16 mouse cellular contexts compared by ENCODE assay signal in genomic region chr5:77157777-77158540, GRCm38 (mm10). TPM values are rescaled to one million over a fixed set of nuclear protein-coding genes. Genes with fewer than 3 reads are reported as not detected.
DNase-seq lines count a peak whose midpoint lies in the region; ATAC-seq lines count a peak whose summit lies in the region.
"Had no signal": no experiment of that assay in that cellular context is flagged by ENCODE, and none has a peak within 500 bp of the region (broad histone marks: within the 10 kb centered on the region; RNA-seq: fewer than 3 reads in every experiment).

No protein-coding gene starts in this region.

- intact Hi-C loops in heart, postnatal 25 days (cut with DNase I), result loop anchor here (5.0 kb wide), 1 partner anchor 36 kb away; no protein-coding TSS in a partner anchor

- H3K27ac ChIP-seq in neural tube, embryonic 15.5 days (replicated peaks), result 0 out of 2 replicates have a peak overlapping the region, but pooled peaks have one; percentile 6
- H3K27ac ChIP-seq in embryonic facial prominence, embryonic 14.5 days (replicated peaks; ENCODE audit: low read depth, low read length), result no peak overlapping the region; the same call in 1 of the 2 replicates
- H3K27ac ChIP-seq in liver, embryonic 11.5 days (ENCODE audit: low read depth, low read length), result no peak overlapping the region
- H3K27ac ChIP-seq: liver, embryonic 13.5 days had no signal

- DNase-seq in heart, adult 8-10 months (ENCODE audit: low spot score), result peak; percentile 68
- DNase-seq in heart, postnatal 25 days (ENCODE audit: low spot score), result no peak
- DNase-seq in neural tube, embryonic 10.5 days (ENCODE audit: extremely low spot score, low spot score), result no peak
- DNase-seq in embryonic facial prominence, embryonic 14.5 days (ENCODE audit: low spot score), result no peak
- no peak for DNase-seq in liver, embryonic 11.5 days (ENCODE audit: low spot score)
- no peak for DNase-seq in cerebellum, adult 11 months
- DNase-seq: cerebellum, adult 18-20 months; kidney, postnatal 4 days; layer of hippocampus, postnatal 36 days; liver, embryonic 13.5 days had no signal

- H3K9ac ChIP-seq in neural tube, embryonic 15.5 days (replicated peaks), result no peak overlapping the region
- H3K9ac ChIP-seq in embryonic facial prominence, embryonic 14.5 days (ENCODE audit: low read depth, low read length), result no peak overlapping the region
- no peak overlapping the region for H3K9ac ChIP-seq in liver, embryonic 11.5 days (ENCODE audit: low read depth, low read length)
- H3K9ac ChIP-seq: liver, embryonic 13.5 days had no signal

- no peaks in the 10 kb centered on the region for H3K27me3 ChIP-seq in neural tube, embryonic 15.5 days (replicated peaks)
- no peaks in the 10 kb centered on the region for H3K27me3 ChIP-seq in embryonic facial prominence, embryonic 14.5 days (replicated peaks; ENCODE audit: control insufficient read depth, insufficient read depth, low read length)
- H3K27me3 ChIP-seq in liver, embryonic 11.5 days (replicated peaks; ENCODE audit: control insufficient read depth, insufficient read depth, low read length), result no peaks in the 10 kb centered on the region
- H3K27me3 ChIP-seq: liver, embryonic 13.5 days had no signal

- ATAC-seq in neural tube, embryonic 15.5 days (ENCODE audit: low FRiP score), result no peak
- ATAC-seq in embryonic facial prominence, embryonic 14.5 days (ENCODE audit: low read depth), result peak; percentile 64; the same call in 1 of the 2 replicates
- ATAC-seq in liver, embryonic 11.5 days (replicated peaks; ENCODE audit: low FRiP score), result no peak
- ATAC-seq: CD4-positive, CD25-positive, alpha-beta regulatory T cell, adult 4 months; inflammation-experienced regulatory T-cells, adult 6 months; lung, postnatal 0 days had no signal

- peaks cover 7% of the 10 kb centered on the region; the same call in 1 of the 2 replicates for H3K4me1 ChIP-seq in neural tube, embryonic 15.5 days
- peaks cover 7% of the 10 kb centered on the region; the same call in 1 of the 2 replicates for H3K4me1 ChIP-seq in embryonic facial prominence, embryonic 14.5 days (ENCODE audit: control insufficient read depth, insufficient read depth, low read length)
- H3K4me1 ChIP-seq in liver, embryonic 11.5 days (replicated peaks; ENCODE audit: control insufficient read depth, insufficient read depth, low read length), result no peaks in the 10 kb centered on the region
- H3K4me1 ChIP-seq: liver, embryonic 13.5 days had no signal

- WGBS in neural tube, embryonic 15.5 days, result 40% methylated on average over 14 of the region's 14 CpGs
- 28% methylated on average over 14 of the region's 14 CpGs for WGBS in embryonic facial prominence, embryonic 14.5 days
- 45% methylated on average over 14 of the region's 14 CpGs for WGBS in liver, embryonic 11.5 days

- no peaks in the 10 kb centered on the region for H3K36me3 ChIP-seq in neural tube, embryonic 15.5 days
- H3K36me3 ChIP-seq in embryonic facial prominence, embryonic 14.5 days (ENCODE audit: control insufficient read depth, insufficient read depth, low read length), result no peaks in the 10 kb centered on the region
- no peaks in the 10 kb centered on the region for H3K36me3 ChIP-seq in liver, embryonic 11.5 days (ENCODE audit: control insufficient read depth, insufficient read depth, low read length)
- H3K36me3 ChIP-seq: liver, embryonic 13.5 days had no signal

- no peaks in the 10 kb centered on the region for H3K9me3 ChIP-seq in neural tube, embryonic 15.5 days (replicated peaks)
- no peaks in the 10 kb centered on the region for H3K9me3 ChIP-seq in embryonic facial prominence, embryonic 14.5 days (ENCODE audit: control insufficient read depth, low read length)
- H3K9me3 ChIP-seq in liver, embryonic 11.5 days (ENCODE audit: control insufficient read depth, low read length), result no peaks in the 10 kb centered on the region
- H3K9me3 ChIP-seq: liver, embryonic 13.5 days had no signal

- H3K4me3 ChIP-seq in neural tube, embryonic 15.5 days (replicated peaks), result no peak overlapping the region
- H3K4me3 ChIP-seq in embryonic facial prominence, embryonic 14.5 days (ENCODE audit: low read depth, low read length), result no peak overlapping the region
- no peak overlapping the region for H3K4me3 ChIP-seq in liver, embryonic 11.5 days (ENCODE audit: low read depth, low read length)
- H3K4me3 ChIP-seq: liver, embryonic 13.5 days had no signal

- H3K4me2 ChIP-seq in neural tube, embryonic 15.5 days, result no peak overlapping the region; the same call in 1 of the 2 replicates
- H3K4me2 ChIP-seq in embryonic facial prominence, embryonic 14.5 days (ENCODE audit: low read depth, low read length), result no peak overlapping the region
- H3K4me2 ChIP-seq in liver, embryonic 11.5 days, result no peak overlapping the region
- H3K4me2 ChIP-seq: liver, embryonic 13.5 days had no signal

RNA-seq across cellular contexts. Expression of gene Hopx, which starts 43.0 kb away (rescaled TPM):
- total RNA-seq in heart, adult 8-10 months (2022), result 100 to 1,000 TPM; 354 to 475 (median 429) TPM
- total RNA-seq in heart, postnatal 25 days (2021), result 100 to 1,000 TPM; 402 to 442 TPM
- 10.9 and 12.2 TPM in 2 replicates for polyA plus RNA-seq in neural tube, embryonic 15.5 days (2015; fragmentation: Nextera tagmentation; extraction: Ambion mirVana)
- 1.6 and 2.8 TPM in 2 replicates for polyA plus RNA-seq in embryonic facial prominence, embryonic 14.5 days (2014; fragmentation: Nextera tagmentation; extraction: Ambion mirVana)
- 0.15 TPM in 1 of 2 replicates, not detected in the other for polyA plus RNA-seq in liver, embryonic 11.5 days (2014; fragmentation: Nextera tagmentation; extraction: Ambion mirVana)

RNA-seq across cellular contexts. Expression of gene Spink2, which starts 53.3 kb away (rescaled TPM):
- total RNA-seq in heart, adult 8-10 months (2022), result not detected
- total RNA-seq in heart, postnatal 25 days (2021), result under 1 TPM in 1 of 2 experiments, not detected in 1; 0.45 TPM
- polyA plus RNA-seq in neural tube, embryonic 15.5 days (2015; fragmentation: Nextera tagmentation; extraction: Ambion mirVana), result 2.9 and 3.2 TPM in 2 replicates
- polyA plus RNA-seq in embryonic facial prominence, embryonic 14.5 days (2014; fragmentation: Nextera tagmentation; extraction: Ambion mirVana), result 3.9 and 4.7 TPM in 2 replicates
- polyA plus RNA-seq in liver, embryonic 11.5 days (2014; fragmentation: Nextera tagmentation; extraction: Ambion mirVana), result 0.29 TPM in 1 of 2 replicates, not detected in the other
- total RNA-seq: layer of hippocampus, postnatal 36 days; monocyte, adult 5-6 weeks; neutrophil, adult 5-6 weeks had no signal
- polyA plus RNA-seq: CD4-positive, CD25-positive, alpha-beta regulatory T cell, adult 4 months had no signal
